Mouse (Mus musculus): ENCODE measurements around the gene Anapc15-ps.

GRCm38 (mm10) chr10:95682091-95682740 is 9.0 kb upstream of the Anapc15-ps start:
- TF ChIP-seq GATA1 (IDR thresholded peaks at IDR 0.05; ENCODE audit: low read length), result no peak
- TF ChIP-seq TAL1 (IDR thresholded peaks at IDR 0.05; ENCODE audit: low read length), result no peak

All from erythroblast, embryonic 14.5 days (primary cell).